Mouse (Mus musculus): ENCODE results near the gene Itln1. TPM values are rescaled to one million over a fixed set of nuclear protein-coding genes. Genes with fewer than 3 reads are reported as not detected.

Gene Itln1
- polyA plus RNA-seq (2015; fragmentation: Illumina TruSeq; extraction: RNeasy Lipid Tissue Mini Kit (QIAGEN cat#74804); ENCODE audit: insufficient read depth, low read depth, low replicate concordance), result not detected

GRCm38 (mm10) chr1:171535194-171535593 lies at the start of gene Itln1:
Itln1 (minus strand) TSS chr1:171535294.

DNA sequence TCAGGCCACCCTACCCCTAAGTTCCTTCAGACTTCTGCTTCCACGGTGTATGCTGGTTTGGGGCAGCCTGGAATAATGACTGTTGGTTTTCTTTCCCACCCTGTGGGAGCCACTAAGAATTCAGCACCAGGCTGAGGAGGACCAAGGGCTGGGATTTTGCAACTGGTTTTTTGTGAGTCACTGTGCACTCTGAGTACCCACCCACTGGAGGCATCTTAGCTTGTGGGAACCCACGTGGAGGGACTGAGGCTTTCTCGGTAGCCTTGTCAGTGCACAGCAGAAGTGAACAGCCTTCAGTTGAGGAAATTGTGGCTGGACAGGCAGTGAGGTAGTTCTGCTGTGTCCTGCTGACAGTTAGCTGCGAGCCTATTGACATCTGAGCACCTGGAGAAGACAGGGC lies 23.8 kb upstream of the Itln1 start, which contains the start of gene Cd244a:
Gene Cd244a (plus strand): TSS at position 296 of the 400 bp plus-strand sequence.

DNA sequence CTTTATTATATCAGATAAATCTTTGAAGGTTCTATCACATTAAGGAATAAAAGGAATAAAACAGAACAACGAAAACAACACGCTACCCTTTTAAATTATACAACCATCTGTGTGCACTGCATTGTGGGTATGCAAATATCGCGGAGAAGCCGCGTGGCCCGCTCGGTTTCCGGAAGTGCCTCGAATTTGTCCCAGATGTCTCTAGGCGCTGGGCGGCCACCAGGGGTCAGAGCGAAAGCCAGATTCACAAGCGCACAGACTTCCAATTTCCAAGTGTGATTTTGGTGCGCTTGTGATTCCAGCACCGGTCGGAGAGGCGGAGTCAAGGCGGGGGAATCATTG lies 31.9 kb downstream of the Itln1 start, which contains the start of gene Alyref2:
Gene Alyref2 (plus strand): TSS at position 229 of the 342 bp plus-strand sequence.

Other genes starting within 250 kb of the Itln1 start
- 16.4 TPM for gene Usp21, start 247.3 kb downstream of the Itln1 start, polyA plus RNA-seq (2015; fragmentation: Illumina TruSeq; extraction: RNeasy Lipid Tissue Mini Kit (QIAGEN cat#74804); ENCODE audit: insufficient read depth, low read depth, low replicate concordance)
- 42.1 TPM for gene Ufc1, start 240.3 kb downstream of the Itln1 start, polyA plus RNA-seq (2015; fragmentation: Illumina TruSeq; extraction: RNeasy Lipid Tissue Mini Kit (QIAGEN cat#74804); ENCODE audit: insufficient read depth, low read depth, low replicate concordance)
- gene Dedd, start 206.1 kb downstream of the Itln1 start, polyA plus RNA-seq (2015; fragmentation: Illumina TruSeq; extraction: RNeasy Lipid Tissue Mini Kit (QIAGEN cat#74804); ENCODE audit: insufficient read depth, low read depth, low replicate concordance), result 12.2 TPM
- gene Nit1, start 189.6 kb downstream of the Itln1 start, polyA plus RNA-seq (2015; fragmentation: Illumina TruSeq; extraction: RNeasy Lipid Tissue Mini Kit (QIAGEN cat#74804); ENCODE audit: insufficient read depth, low read depth, low replicate concordance), result 13.2 TPM
- gene Pfdn2, start 189.6 kb downstream of the Itln1 start, polyA plus RNA-seq (2015; fragmentation: Illumina TruSeq; extraction: RNeasy Lipid Tissue Mini Kit (QIAGEN cat#74804); ENCODE audit: insufficient read depth, low read depth, low replicate concordance), result 9.1 TPM
- gene Klhdc9, start 174.5 kb downstream of the Itln1 start, polyA plus RNA-seq (2015; fragmentation: Illumina TruSeq; extraction: RNeasy Lipid Tissue Mini Kit (QIAGEN cat#74804); ENCODE audit: insufficient read depth, low read depth, low replicate concordance), result not detected
- 0.87 TPM for gene Nectin4, start 165.2 kb downstream of the Itln1 start, polyA plus RNA-seq (2015; fragmentation: Illumina TruSeq; extraction: RNeasy Lipid Tissue Mini Kit (QIAGEN cat#74804); ENCODE audit: insufficient read depth, low read depth, low replicate concordance)
- gene Arhgap30, start 146.3 kb downstream of the Itln1 start, polyA plus RNA-seq (2015; fragmentation: Illumina TruSeq; extraction: RNeasy Lipid Tissue Mini Kit (QIAGEN cat#74804); ENCODE audit: insufficient read depth, low read depth, low replicate concordance), result 1.7 TPM
- gene Usf1, start 124.0 kb downstream of the Itln1 start, polyA plus RNA-seq (2015; fragmentation: Illumina TruSeq; extraction: RNeasy Lipid Tissue Mini Kit (QIAGEN cat#74804); ENCODE audit: insufficient read depth, low read depth, low replicate concordance), result 36.3 TPM
- 12.7 TPM for gene Tstd1, start 116.4 kb downstream of the Itln1 start, polyA plus RNA-seq (2015; fragmentation: Illumina TruSeq; extraction: RNeasy Lipid Tissue Mini Kit (QIAGEN cat#74804); ENCODE audit: insufficient read depth, low read depth, low replicate concordance)
- gene F11r, start 97.8 kb downstream of the Itln1 start, polyA plus RNA-seq (2015; fragmentation: Illumina TruSeq; extraction: RNeasy Lipid Tissue Mini Kit (QIAGEN cat#74804); ENCODE audit: insufficient read depth, low read depth, low replicate concordance), result 23.8 TPM
- gene Alyref2, start 31.8 kb downstream of the Itln1 start, polyA plus RNA-seq (2015; fragmentation: Illumina TruSeq; extraction: RNeasy Lipid Tissue Mini Kit (QIAGEN cat#74804); ENCODE audit: insufficient read depth, low read depth, low replicate concordance), result 1.1 TPM
- gene Cd244a, start 23.9 kb upstream of the Itln1 start, polyA plus RNA-seq (2015; fragmentation: Illumina TruSeq; extraction: RNeasy Lipid Tissue Mini Kit (QIAGEN cat#74804); ENCODE audit: insufficient read depth, low read depth, low replicate concordance), result not detected
- not detected for gene Ly9, start 72.1 kb upstream of the Itln1 start, polyA plus RNA-seq (2015; fragmentation: Illumina TruSeq; extraction: RNeasy Lipid Tissue Mini Kit (QIAGEN cat#74804); ENCODE audit: insufficient read depth, low read depth, low replicate concordance)
- gene Slamf7, start 117.7 kb upstream of the Itln1 start, polyA plus RNA-seq (2015; fragmentation: Illumina TruSeq; extraction: RNeasy Lipid Tissue Mini Kit (QIAGEN cat#74804); ENCODE audit: insufficient read depth, low read depth, low replicate concordance), result 1.6 TPM
- 1.9 TPM for gene Cd48, start 146.7 kb upstream of the Itln1 start, polyA plus RNA-seq (2015; fragmentation: Illumina TruSeq; extraction: RNeasy Lipid Tissue Mini Kit (QIAGEN cat#74804); ENCODE audit: insufficient read depth, low read depth, low replicate concordance)
- not detected for gene Slamf1, start 231.8 kb upstream of the Itln1 start, polyA plus RNA-seq (2015; fragmentation: Illumina TruSeq; extraction: RNeasy Lipid Tissue Mini Kit (QIAGEN cat#74804); ENCODE audit: insufficient read depth, low read depth, low replicate concordance)

Measured in pancreas, adult 10 weeks (tissue).